Mouse (Mus musculus) left cerebral cortex, adult 11 months (tissue): ENCODE data around the gene Skor1.

ENCODE experiments used
- DNase-seq: peaks from one replicate; pipeline ENCODE4 v3.0.0; 2022; ENCODE audit warnings: low spot score

The Skor1 gene

GRCm38 (mm10) chr9:63133659-63134058, 15.1 kb downstream of the Skor1 start:
- DNase-seq = no peak

- peak; percentile 94 for DNase-seq
These were observed 15.8 kb downstream of the Skor1 start for GRCm38 (mm10) chr9:63132673-63133601.

DNA sequence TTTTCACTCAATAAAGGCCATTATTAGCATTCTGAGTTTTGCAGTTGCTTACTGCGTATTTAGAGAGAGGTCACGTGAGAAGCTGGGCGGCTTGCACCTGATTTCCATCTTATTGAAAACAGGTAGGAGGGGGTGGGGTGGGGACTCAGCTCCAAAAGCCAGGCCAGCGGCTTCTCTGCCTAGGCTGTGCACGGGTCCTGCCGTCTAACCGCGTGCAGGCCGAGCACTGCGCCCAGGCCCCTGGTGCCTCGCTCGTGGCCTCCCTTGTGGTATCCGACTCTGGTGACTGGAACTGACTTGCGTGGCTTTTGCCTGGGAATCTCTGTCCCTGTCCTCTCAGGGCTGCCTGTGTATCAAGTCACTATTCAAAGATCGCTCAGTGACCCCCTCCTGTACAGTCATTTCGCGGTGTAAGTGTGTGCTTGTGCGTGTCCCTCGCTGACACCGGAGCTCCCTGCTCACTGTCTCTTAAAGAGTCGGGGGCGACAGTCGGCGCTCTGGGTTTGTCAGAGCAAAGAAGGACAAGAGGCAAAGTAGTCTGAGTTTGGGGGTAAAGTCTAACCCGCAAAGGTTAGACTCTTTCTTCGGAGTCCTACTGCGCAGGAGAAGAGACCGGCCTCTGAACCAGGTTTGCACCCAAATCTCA, 16.7 kb downstream of the Skor1 start:
- no peak for DNase-seq

GRCm38 (mm10) chr9:63129641-63130041, 19.1 kb downstream of the Skor1 start:
- DNase-seq = no peak

GRCm38 (mm10) chr9:63124512-63124911, 24.2 kb downstream of the Skor1 start:
- DNase-seq = no peak

- peak; percentile 82 for DNase-seq
These were observed 25.0 kb downstream of the Skor1 start for GRCm38 (mm10) chr9:63123451-63124438.

DNA sequence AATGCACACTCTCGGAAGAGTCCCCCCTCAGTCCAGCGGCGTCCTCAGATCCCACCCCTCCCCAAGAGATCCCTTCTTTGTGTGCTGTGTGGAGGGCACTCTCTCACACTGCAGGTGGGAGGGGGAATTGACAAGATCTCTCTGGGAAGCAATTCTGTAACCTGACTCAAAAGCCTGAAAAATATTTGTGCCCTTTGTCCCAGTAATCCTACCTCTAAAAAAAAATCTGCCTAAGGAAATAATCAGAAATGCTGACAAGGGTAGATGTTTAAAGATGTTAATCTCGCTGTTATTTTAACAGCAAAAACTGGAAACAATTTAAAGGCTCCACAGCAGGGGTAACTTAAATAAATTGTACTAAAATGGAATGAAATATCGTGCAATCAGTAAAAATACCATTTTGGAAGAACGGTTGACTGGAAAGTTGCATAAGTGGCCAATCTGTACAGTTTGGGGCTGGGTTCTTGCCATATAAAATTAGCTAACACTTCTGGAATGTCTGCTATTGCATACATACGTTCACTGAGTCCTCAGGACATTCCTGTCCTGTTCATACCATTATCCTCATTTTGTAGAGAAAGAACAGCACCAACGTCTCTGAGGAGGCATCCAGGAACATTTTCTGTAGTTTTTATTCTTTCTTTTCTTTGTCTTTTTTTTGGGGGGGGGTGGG, 26.5 kb downstream of the Skor1 start:
- DNase-seq = no peak

DNA sequence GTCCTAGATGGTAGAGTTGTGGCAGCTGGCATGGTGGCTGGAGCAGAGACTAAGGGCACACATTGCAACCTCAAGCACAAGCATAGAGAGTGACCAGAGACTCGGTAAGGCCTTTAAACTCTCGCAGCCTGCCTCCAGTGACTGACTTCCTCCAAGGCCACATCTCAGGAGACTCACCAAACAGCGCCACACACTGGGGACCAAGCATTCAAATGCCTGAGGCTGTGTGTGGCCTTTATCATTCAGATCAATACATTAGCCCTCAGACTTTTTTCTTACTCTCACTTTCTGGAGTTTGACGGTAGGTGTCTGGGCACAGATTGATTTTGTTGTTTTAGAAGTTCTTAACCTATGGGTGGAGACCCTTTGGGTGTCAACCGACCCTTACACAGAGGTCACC, 30.4 kb downstream of the Skor1 start:
- DNase-seq = no peak

DNA sequence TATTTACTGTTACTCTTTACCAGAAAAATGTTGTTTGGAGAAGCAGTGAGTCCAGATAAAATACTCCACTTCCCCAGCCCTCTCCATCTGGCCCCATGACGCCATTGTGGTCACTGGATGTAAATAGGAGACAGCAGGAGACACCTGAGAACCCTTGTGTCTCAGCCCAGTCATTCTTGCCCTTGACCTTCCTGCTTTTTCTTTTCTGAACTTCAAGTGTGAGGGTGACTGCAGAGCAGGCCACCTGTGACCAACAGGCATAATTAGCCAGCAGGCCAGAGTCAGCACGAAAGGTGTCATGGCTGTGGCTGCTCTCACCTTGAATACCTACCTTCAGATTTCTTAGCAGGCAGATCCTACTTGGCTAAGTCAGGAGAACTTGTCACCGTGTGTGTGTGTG, 36.2 kb downstream of the Skor1 start:
- no peak for DNase-seq

DNA sequence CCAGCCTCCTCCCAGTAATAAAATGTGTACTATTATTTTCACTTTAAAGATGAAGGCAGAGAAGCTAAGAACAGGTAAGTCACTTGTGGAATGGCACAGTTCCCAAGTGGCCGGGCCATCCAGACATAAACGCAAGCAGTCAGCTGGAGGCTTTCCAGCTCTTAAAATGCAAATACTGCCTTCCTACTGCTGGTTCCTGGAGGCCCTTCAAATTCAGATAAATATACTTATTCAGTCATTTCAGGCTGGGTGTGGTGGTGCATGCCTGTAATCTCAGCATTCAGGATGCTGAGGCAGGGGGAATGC, 39.0 kb downstream of the Skor1 start:
- no peak for DNase-seq

DNA sequence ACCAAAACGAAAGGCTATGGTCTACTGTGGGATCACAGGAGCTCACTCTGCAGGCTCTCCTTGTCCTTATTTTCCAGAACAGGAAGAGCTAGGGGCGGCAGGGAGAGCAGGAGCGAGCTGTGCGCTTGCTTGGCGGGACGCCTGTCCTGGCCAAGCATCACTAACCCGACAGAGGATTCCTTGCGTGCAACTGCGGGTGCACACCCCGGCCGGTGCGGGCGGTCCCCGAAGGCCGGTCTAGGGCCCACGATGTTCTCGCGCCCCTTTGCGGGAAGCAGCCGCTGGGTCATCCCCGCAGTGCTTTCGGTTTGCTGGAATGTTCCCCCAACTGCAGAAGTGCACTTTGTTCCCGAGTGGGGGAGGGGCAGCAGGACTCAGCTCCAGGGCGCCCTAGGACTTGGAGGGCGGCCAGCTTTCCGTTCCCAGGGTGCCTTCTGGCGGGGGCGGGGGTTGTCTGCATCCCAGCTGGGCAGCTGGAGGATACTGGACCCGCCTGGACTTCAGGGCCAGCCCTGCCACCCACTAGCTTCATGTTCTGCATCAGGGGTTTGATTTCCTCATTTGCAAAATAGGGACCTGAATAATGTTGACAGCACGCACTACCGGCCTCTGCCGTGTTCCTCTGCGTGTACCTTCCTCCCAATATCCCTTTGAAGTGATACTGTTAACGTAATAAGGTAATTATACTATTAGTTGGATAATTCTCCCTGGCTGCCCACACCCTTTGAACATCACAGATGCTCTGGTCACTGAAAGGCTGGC, 39.6 kb downstream of the Skor1 start:
- peak; percentile 81 for DNase-seq

DNA sequence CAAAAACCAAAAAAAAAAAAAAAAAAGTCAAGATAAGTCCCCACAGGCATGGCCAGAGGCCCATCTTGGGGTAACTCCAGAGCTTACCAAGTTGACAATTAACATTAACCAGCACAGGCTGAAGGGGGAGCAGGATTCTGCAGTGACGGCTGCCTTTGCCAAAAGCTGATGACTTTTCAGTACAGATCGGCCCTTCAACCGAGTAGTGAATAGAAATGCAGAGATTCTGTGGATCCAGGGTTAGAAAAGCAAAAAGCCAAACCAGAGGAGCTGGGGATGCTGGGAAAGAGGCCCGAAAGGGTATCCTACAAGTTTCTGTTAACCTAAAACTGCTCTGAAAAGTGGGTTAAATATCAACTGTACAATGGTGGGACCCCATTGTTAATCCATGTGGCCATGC, 40.2 kb downstream of the Skor1 start:
- no peak for DNase-seq

DNA sequence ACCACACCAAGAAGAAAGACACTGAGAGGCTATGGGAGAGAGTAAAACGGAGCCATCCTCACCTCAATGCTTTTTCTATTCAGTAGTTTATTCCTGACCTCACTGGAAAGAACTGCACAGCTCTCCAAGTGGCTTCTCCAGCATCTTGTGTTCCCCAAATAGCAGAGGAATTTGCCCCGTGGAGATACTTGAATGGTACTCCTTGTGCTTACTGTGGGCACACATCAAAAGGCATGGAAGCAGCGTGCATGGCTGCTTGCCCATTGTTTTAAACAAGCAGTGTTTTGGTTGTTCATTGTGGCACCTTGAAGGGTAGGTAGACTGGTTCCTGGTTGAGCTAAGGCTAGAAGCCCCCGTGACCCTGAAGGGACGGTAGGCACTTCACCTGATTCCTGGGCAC, 48.1 kb downstream of the Skor1 start:
- DNase-seq = no peak

GRCm38 (mm10) chr9:63099876-63100275, 48.9 kb downstream of the Skor1 start:
- no peak for DNase-seq

- DNase-seq = no peak
These were observed 49.4 kb downstream of the Skor1 start for GRCm38 (mm10) chr9:63099344-63099743.

- no peak for DNase-seq
These were observed 49.9 kb downstream of the Skor1 start for GRCm38 (mm10) chr9:63098887-63099286.

DNA sequence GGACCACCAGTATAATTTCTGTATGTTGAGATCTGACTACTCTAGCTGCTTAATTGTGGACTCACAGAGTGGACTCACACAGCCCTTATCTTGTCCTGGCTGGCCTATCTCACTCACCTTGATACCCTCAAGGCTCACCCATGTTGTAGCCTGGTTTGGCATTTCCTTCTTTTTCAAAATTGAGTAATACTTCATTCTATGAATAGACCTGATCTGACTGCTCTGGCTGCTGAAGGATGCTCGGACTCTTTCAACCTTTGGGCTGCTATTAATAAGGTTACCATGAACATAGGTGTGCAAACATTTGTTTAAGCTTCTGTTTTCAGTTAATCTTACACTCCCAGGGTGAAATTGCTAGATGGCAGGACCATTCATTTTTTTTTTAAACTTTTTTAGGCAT, 51.6 kb downstream of the Skor1 start:
- no peak for DNase-seq

- DNase-seq = no peak
These were observed 54.7 kb downstream of the Skor1 start for GRCm38 (mm10) chr9:63094030-63094429.

DNA sequence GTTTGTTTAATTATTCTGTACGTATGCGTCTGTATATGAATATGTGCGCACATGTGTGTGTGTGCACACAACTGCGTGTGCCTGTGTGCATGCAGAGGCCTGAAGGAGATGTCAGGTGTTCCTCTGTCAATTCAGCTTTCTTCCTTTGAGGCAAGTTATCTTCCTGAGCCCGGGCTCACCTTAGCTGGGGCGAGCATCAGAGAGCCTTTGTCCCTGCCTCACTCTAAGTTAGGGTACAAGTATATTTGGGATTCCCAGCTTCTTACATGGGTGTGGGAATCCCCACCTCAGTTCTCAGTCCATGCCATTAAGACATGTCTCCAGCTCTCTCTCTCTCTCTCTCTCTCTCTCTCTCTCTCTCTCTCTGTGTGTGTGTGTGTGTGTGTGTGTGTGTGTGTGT, 56.2 kb downstream of the Skor1 start:
- DNase-seq = no peak

DNA sequence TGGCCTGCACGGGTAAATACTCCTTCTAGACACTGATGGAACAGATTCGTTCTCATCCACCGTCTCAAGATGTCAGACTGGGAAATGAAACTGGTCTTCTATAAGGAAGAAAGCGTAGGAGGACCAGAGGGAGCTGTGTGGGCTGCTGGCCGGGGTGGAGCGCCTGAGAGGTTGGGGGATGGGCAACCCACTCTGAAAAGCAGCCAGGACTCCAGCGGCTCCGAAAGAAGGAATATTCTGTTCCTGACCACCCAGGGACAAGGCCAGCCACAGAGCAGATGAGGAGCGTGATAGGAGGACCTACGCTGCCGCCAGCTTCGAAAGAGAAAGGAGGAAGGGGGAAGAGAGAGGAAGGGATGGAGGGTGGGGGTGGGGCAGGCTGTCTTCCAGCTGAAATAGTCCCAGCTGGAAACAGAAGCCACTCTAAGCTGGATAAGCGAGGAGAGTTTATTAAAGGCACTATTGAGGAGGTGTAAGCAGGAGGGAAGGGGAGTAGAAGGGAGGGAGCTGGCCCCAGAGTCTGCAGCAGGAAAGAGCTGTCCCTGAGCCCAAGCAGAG, 56.7 kb downstream of the Skor1 start:
- peak; percentile 56 for DNase-seq
